Mouse (Mus musculus): ENCODE measurements around the gene Ly75. TPM values are rescaled to one million over a fixed set of nuclear protein-coding genes. Genes with fewer than 3 reads are reported as not detected.

The Ly75 gene
- polyA plus RNA-seq, 1 experiment from 2014 or later, result 2.2 TPM

DNA sequence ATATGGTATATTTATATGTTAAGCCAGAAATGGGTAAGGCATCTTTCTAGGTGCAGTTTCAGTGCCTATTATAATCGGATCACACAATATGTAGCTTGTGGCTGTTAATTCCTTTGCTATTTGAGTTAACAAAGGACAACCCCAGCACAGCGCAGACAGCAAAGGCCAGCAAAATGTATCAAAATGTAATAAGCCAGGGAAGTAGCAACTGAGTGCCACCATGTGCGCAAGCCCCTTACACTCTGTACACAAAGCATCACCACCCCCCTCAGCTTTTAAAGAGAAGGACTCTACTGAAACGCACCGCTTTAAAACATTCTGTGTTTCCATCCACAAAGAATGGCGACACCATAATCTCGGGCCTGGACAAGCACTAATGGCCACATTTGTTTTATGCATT, 37.4 kb downstream of the Ly75 start:
- TF ChIP-seq CTCF (IDR thresholded peaks at IDR 0.05; ENCODE audit: low read depth), result no peak
- ATAC-seq, result no peak
- H3K27me3 ChIP-seq (replicated peaks; ENCODE audit: control insufficient read depth, insufficient read depth, low read length), result no peaks in the 10 kb centered on the region
- no peaks in the 10 kb centered on the region for H3K36me3 ChIP-seq (ENCODE audit: control insufficient read depth, insufficient read depth)
- 91% methylated on average over 7 of the region's 7 CpGs for WGBS
- no peak overlapping the region for H3K9ac ChIP-seq (ENCODE audit: low read depth, low read length)
- no peaks in the 10 kb centered on the region for H3K4me1 ChIP-seq (replicated peaks; ENCODE audit: control insufficient read depth, insufficient read depth, low read length)
- no peak overlapping the region for H3K4me2 ChIP-seq (replicated peaks; ENCODE audit: low read depth)
- H3K27ac ChIP-seq (ENCODE audit: low read depth, low read length), result no peak overlapping the region
- no peaks in the 10 kb centered on the region for H3K9me3 ChIP-seq (ENCODE audit: control insufficient read depth)
- H3K4me3 ChIP-seq (ENCODE audit: low read depth, low read length), result no peak overlapping the region

DNA sequence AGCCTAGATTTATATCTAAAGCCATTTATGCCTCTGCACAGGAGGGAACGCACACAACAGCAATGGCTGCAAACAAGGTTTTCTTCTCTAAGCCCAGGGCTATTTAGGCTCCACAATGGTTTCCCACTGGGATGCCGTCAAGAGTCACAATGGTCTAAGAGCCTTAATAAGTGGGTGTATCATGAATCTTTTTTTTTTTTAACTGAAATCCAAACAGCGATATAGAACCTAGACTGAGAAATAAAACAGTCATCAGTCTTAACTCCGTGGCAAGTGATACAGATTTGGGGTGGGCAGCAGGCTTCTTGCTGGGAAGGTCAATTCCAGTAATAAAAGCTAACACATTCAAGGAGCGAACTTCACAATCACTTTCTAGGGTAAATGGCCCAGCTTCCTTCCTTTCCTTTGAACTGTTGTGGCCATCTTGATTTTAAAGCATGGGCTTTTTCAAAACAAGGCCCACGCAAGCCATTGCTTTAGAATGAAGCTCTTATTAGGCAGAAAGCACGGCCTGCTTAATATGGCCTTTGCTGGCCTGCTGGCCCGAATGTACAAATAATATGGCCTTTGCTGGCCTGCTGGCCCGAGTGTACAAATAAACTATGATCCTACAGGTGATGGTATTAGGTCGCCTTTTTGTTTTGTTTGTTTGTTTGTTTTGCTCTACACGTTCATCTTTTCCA, 39.4 kb downstream of the Ly75 start:
- no peaks in the 10 kb centered on the region for H3K9me3 ChIP-seq (ENCODE audit: control insufficient read depth)
- H3K27ac ChIP-seq (ENCODE audit: low read depth, low read length), result no peak overlapping the region
- no peak overlapping the region for H3K4me3 ChIP-seq (ENCODE audit: low read depth, low read length)
- TF ChIP-seq CTCF (IDR thresholded peaks at IDR 0.05; ENCODE audit: low read depth), result no peak
- WGBS, result 81% methylated on average over 11 of the region's 11 CpGs
- no peak for ATAC-seq
- H3K4me2 ChIP-seq (replicated peaks; ENCODE audit: low read depth), result no peak overlapping the region
- no peaks in the 10 kb centered on the region for H3K36me3 ChIP-seq (ENCODE audit: control insufficient read depth, insufficient read depth)
- no peaks in the 10 kb centered on the region for H3K27me3 ChIP-seq (replicated peaks; ENCODE audit: control insufficient read depth, insufficient read depth, low read length)
- no peak overlapping the region for H3K9ac ChIP-seq (ENCODE audit: low read depth, low read length)
- no peaks in the 10 kb centered on the region for H3K4me1 ChIP-seq (replicated peaks; ENCODE audit: control insufficient read depth, insufficient read depth, low read length)

DNA sequence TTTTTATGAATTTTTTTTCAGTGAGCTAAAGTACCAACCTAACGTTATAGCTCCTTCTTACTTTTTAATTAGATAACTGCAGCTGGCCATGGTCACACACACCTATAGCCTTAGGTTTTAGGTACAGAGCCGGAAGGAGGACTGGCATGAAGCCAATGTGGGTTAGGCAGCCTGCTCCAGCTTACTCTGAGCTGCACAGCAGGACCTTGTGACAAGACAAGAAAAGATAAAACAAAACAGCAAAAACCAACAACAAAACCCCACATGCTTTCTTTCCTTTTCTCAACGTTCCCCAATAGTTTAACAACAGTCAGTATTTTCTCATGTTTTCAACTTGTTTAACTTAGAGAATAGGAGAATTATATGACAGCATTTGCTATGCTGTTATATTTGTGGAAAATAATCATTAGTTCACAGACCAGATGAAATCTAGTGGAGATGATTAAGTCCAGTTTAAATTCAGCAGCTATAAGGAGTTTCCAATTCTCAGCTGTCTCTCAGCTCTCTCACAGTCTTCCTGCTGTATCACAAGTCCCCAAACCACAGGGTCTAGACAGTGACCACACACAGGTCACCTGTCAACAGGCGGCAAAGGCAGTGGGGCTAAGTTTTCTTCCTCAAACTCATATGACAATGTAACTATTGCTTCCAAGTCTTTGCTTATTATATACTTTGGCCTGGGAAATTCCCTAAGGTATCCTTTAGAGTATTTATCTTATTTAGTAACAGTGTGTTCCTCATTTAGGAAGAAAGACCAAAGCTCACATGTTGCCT, 40.8 kb downstream of the Ly75 start:
- Histone ChIP-seq H3K27me3 (replicated peaks; ENCODE audit: control insufficient read depth, insufficient read depth, low read length) (no peaks in the 10 kb centered on the region), H3K9ac (ENCODE audit: low read depth, low read length) (no peak overlapping the region), H3K27ac (ENCODE audit: low read depth, low read length) (no peak overlapping the region), H3K4me1 (replicated peaks; ENCODE audit: control insufficient read depth, insufficient read depth, low read length) (no peaks in the 10 kb centered on the region), H3K4me2 (replicated peaks; ENCODE audit: low read depth) (no peak overlapping the region), H3K4me3 (ENCODE audit: low read depth, low read length) (no peak overlapping the region), H3K36me3 (ENCODE audit: control insufficient read depth, insufficient read depth) (no peaks in the 10 kb centered on the region), H3K9me3 (ENCODE audit: control insufficient read depth) (no peaks in the 10 kb centered on the region)
- 60% methylated on average over 4 of the region's 4 CpGs for WGBS
- TF ChIP-seq CTCF (IDR thresholded peaks at IDR 0.05; ENCODE audit: low read depth), result no peak
- no peak for ATAC-seq

DNA sequence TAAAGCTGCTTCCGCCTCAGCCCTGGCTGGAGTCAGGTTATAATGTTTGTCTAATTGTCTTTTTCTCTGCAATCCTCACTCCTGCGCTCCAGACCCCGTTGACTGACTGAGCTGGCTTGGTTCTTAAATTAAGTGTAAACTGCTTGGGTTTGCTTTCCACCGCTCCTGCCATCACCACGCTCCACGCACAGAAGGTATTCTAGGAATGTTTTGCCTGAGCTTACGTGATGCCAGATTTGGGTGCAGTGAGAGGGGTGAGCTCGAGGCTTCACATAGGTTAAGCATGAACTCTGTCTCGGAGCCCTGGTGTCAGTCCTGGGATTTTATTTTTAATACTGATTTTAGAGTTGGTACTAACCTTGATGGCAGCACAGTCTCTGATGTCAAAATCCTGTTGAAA, 45.2 kb downstream of the Ly75 start:
- WGBS, result 55% methylated on average over 9 of the region's 9 CpGs
- no peak overlapping the region for H3K4me2 ChIP-seq (replicated peaks; ENCODE audit: low read depth)
- TF ChIP-seq CTCF (IDR thresholded peaks at IDR 0.05; ENCODE audit: low read depth), result no peak

DNA sequence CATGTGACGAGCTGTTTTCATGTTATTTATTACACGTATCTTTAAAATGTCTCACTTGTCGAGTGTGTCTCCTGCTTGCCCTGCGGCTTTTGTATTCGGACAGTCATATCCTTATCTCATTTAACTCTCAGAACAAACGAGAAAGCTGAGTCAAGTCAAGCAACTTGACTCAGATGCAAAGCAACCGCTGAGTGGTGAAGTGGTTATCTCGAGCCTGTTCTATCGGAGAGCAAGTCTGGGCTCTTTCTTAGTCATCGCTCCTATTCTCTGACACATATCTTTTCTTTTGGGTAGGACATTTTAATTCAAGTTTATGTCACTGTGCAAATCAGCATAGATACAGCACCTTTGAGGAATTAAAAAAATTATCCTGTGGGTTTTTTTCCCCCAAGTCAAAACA, 54.5 kb downstream of the Ly75 start:
- H3K27ac ChIP-seq (ENCODE audit: low read depth, low read length), result no peak overlapping the region
- no peaks in the 10 kb centered on the region for H3K27me3 ChIP-seq (replicated peaks; ENCODE audit: control insufficient read depth, insufficient read depth, low read length)
- H3K4me2 ChIP-seq (replicated peaks; ENCODE audit: low read depth), result no peak overlapping the region
- H3K9me3 ChIP-seq (ENCODE audit: control insufficient read depth), result no peaks in the 10 kb centered on the region
- TF ChIP-seq CTCF (IDR thresholded peaks at IDR 0.05; ENCODE audit: low read depth), result no peak
- no peaks in the 10 kb centered on the region for H3K36me3 ChIP-seq (ENCODE audit: control insufficient read depth, insufficient read depth)
- WGBS, result 79% methylated on average over 10 of the region's 10 CpGs
- H3K4me1 ChIP-seq (replicated peaks; ENCODE audit: control insufficient read depth, insufficient read depth, low read length), result no peaks in the 10 kb centered on the region
- H3K9ac ChIP-seq (ENCODE audit: low read depth, low read length), result no peak overlapping the region
- no peak for ATAC-seq
- no peak overlapping the region for H3K4me3 ChIP-seq (ENCODE audit: low read depth, low read length)

More for the DNA sequence above, 45.2 kb downstream of the Ly75 start:
- ATAC-seq, result no peak
- Histone ChIP-seq H3K36me3 (ENCODE audit: control insufficient read depth, insufficient read depth) (no peaks in the 10 kb centered on the region), H3K27ac (ENCODE audit: low read depth, low read length) (no peak overlapping the region), H3K27me3 (replicated peaks; ENCODE audit: control insufficient read depth, insufficient read depth, low read length) (no peaks in the 10 kb centered on the region), H3K4me1 (replicated peaks; ENCODE audit: control insufficient read depth, insufficient read depth, low read length) (no peaks in the 10 kb centered on the region), H3K9me3 (ENCODE audit: control insufficient read depth) (no peaks in the 10 kb centered on the region), H3K4me3 (ENCODE audit: low read depth, low read length) (no peak overlapping the region), H3K9ac (ENCODE audit: low read depth, low read length) (no peak overlapping the region)

DNA sequence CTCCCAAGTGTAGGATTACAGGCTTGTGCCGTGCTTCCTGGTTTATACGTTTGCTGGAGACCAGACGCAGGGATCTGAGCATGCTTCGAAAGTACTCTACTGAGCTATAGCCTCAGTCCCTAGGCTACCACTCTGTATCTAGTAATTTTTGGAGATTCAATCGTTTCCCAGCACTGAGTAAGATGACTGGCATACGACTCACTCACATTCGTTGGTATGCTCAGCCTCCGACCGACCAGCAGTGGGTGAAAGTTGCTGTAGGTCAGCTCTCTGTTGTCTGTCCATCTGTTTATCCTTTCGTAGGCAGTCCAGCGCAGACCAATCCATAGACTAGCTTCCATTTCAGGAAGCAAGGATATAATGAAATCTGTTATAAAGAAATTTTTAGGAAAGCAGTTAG, 55.5 kb downstream of the Ly75 start:
- H3K4me2 ChIP-seq (replicated peaks; ENCODE audit: low read depth), result no peak overlapping the region
- ATAC-seq, result no peak
- WGBS, result 89% methylated on average over 11 of the region's 11 CpGs
- no peak overlapping the region for H3K4me3 ChIP-seq (ENCODE audit: low read depth, low read length)
- TF ChIP-seq CTCF (IDR thresholded peaks at IDR 0.05; ENCODE audit: low read depth), result no peak
- H3K27me3 ChIP-seq (replicated peaks; ENCODE audit: control insufficient read depth, insufficient read depth, low read length), result no peaks in the 10 kb centered on the region
- H3K9me3 ChIP-seq (ENCODE audit: control insufficient read depth), result no peaks in the 10 kb centered on the region
- H3K9ac ChIP-seq (ENCODE audit: low read depth, low read length), result no peak overlapping the region
- H3K4me1 ChIP-seq (replicated peaks; ENCODE audit: control insufficient read depth, insufficient read depth, low read length), result no peaks in the 10 kb centered on the region
- no peak overlapping the region for H3K27ac ChIP-seq (ENCODE audit: low read depth, low read length)
- H3K36me3 ChIP-seq (ENCODE audit: control insufficient read depth, insufficient read depth), result no peaks in the 10 kb centered on the region
